Mouse (Mus musculus): ENCODE data around the gene Mki67.
"Not testable (repeated sequence)": the region's sequence is repeated elsewhere in the genome, so short reads cannot be mapped to it uniquely, and the experiment has no call there.

The Mki67 gene

DNA sequence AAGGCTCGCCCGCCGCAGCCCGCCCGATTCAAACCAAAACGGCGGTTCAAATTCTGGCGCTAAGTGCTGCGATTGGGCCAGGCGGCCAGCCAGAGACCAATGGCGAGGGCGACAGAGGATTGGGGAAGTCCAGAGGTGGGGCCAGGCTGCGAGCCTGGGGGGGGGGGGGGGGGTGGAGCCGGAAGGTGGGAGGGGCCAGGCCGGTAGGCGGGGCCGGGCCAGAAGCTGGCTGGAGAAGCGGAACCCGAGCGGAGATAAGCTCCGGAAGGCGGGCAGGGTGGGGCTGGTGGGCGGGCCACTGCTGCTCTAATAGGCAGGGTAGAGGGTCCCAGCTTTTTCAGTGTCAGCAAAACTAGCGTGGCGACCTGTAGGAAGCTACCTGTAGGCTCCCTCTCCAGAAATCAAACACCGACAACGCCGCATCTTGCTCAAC is 300 bp upstream of the Mki67 start:
- peak; percentile 89 to 91 for DNase-seq

- no peak for DNase-seq
Observed at GRCm38 (mm10) chr7:135715166-135715565, 995 bp downstream of the Mki67 start.

DNA sequence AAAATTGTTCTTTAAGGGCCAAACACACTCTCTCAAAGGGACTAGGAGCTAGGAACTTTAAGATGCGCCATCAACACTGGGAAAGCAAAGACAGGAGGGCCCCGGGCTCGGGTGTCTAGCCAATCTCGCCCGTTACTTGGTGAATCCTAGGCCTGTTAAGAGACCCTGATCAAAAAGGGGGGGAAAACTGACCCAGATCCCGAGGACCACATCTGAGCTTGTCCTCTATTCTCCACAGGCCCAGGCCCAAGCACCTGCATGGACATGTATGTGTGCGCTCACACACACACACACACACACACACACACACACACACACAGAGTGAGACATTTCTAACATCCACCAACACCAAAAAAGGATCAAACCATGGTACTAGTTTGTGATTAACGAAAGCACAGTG is 2.8 kb downstream of the Mki67 start:
- no peak for DNase-seq

- DNase-seq, result no peak
Observed at GRCm38 (mm10) chr7:135712534-135712933, 3.6 kb downstream of the Mki67 start.

- no peak for DNase-seq
Observed at GRCm38 (mm10) chr7:135710702-135711101, 5.5 kb downstream of the Mki67 start.

- no peak for DNase-seq
Observed at GRCm38 (mm10) chr7:135705753-135706152, 10.4 kb downstream of the Mki67 start.

- DNase-seq, result no peak
Observed at GRCm38 (mm10) chr7:135705083-135705482, 11.1 kb downstream of the Mki67 start.

DNA sequence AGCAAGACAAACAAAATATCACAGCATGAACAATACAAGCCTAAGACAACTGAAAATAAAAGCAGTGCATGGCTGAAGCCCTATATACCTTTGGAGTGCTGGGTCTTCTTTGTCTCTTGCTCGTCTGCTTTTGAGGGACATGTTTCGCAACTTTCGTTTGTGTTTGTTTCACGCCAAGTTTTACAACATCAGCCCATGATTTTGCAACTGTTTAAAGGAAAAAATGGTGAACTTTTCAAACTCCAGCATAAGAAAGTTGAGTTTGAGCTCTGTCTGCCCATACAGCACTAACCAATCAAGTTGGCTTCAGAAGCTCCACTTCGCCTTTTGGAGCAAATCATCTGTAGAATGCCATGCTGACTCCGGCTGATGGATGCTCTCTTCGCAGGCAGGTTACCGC is 11.9 kb downstream of the Mki67 start:
- DNase-seq, result no peak

- DNase-seq, result no peak
Observed at GRCm38 (mm10) chr7:135703600-135704148, 12.5 kb downstream of the Mki67 start.

- not testable (repeated sequence) for DNase-seq
Observed at GRCm38 (mm10) chr7:135699351-135699750, 16.8 kb downstream of the Mki67 start.

GRCm38 (mm10) chr7:135698362-135698761 is 17.8 kb downstream of the Mki67 start:
- DNase-seq, result no peak

- DNase-seq, result peak in 1 of 2 experiments; percentile 20
Observed at GRCm38 (mm10) chr7:135697021-135697740, 19.0 kb downstream of the Mki67 start.

DNA sequence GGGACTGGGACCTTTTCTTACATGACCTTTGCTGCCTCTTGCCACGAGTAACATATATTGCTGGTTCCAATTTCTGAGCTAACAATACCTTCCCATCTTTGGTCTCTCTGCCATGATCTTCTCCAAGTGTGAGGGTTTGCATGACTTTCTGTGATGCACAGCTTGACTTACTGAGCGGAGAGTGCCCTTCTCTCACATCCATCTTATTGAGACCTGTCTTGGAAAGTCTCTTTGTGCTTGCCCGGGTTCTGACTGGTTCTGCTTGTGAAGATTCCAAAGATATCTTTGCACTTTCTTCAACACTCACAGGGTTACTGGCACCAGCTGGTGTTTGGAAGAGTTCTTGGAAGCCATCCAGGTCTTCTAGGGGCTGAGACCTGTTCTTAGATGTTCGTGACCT is 20.0 kb downstream of the Mki67 start:
- DNase-seq, result no peak

DNA sequence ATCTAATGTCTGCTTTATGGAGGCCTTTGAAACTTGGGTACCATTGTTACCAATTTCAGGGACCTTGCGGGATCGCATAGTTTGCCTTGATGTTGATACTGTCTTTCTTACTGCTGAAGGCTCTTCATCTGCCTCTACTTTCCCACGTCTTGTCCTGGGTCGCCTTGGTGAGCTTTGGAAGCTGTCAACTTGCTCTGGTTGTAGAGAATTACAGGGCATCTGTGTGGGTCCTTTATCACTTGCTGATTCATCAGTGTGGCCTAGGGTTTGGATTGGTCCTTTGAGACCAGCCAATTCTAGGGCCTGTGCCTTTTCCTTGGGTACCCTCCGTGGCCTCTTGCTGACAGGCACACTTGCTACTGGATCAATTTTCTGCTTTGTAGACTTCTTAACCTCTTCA is 21.4 kb downstream of the Mki67 start:
- DNase-seq, result no peak

DNA sequence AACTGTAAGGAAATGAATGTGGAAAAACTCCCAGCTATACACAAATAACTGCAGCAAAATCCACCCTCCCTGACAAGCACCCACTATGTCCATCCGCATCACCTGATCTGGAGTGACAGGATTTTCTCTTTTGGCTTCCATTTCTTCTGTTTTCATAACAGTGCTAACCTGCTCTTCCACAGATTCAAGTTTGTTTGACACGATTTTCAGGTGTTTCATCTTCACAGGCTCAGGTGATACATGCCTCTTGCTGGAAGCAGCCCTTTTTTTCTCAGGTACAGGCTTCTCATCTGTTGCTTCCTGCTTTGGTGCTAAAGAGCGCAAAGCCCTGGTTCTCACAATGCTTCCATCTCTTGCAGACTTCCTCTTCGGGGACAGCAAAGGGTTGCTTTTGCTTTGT is 22.0 kb downstream of the Mki67 start:
- no peak for DNase-seq

- DNase-seq, result no peak
Observed at GRCm38 (mm10) chr7:135691941-135692340, 24.2 kb downstream of the Mki67 start.

GRCm38 (mm10) chr7:135689396-135689795 is 26.8 kb downstream of the Mki67 start:
- DNase-seq, result no peak

- no peak for DNase-seq
Observed at GRCm38 (mm10) chr7:135684938-135685337, 31.2 kb downstream of the Mki67 start.

DNA sequence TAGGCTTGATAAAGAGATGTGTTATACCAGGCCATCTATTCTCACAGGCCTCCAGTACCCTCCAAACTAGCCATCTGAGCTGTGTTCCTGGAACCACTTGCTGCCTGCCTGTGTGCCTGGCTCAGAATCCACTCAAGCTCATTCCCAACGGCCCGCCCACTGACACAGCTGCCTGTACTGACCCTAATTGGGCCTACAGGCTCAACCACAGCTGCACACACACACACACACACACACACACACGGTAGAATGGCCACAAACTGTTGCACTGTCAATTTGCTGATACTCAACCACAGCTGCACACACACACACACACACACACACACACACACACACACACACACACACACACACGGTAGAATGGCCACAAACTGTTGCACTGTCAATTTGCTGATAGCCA is 32.1 kb downstream of the Mki67 start:
- not testable (repeated sequence) for DNase-seq

- peak; percentile 50 to 75 for DNase-seq
Observed at GRCm38 (mm10) chr7:135680334-135680733, 35.8 kb downstream of the Mki67 start.

- peak; percentile 37 to 42 for DNase-seq
Observed at GRCm38 (mm10) chr7:135676722-135677121, 39.4 kb downstream of the Mki67 start.

GRCm38 (mm10) chr7:135673576-135673975 is 42.6 kb downstream of the Mki67 start:
- DNase-seq, result no peak

- peak; percentile 75 to 86 for DNase-seq
Observed at GRCm38 (mm10) chr7:135668852-135669739, 47.1 kb downstream of the Mki67 start.

DNA sequence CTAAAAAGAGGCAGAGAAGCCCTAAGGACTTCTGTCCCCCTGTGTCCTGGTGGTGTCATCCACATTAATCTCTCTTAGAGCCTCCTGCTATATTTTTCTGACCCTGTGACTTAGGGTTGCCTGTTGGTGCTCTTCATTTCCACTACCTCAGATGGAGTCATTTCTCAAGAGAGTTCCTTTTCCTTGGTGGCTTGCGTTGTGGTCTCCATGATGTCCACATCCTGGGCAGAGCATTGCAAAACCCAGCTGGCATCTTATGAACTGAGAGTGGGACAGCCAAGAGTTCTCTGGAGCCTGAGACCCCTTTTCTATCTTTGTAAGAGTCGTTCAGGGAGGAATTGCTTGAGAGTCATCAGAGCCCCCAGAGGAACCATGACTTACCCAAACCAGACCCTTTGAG is 49.8 kb downstream of the Mki67 start:
- DNase-seq, result no peak

Measured in cerebellum, postnatal 14 days (tissue).